Mouse (Mus musculus): ENCODE data around the gene Fam76a. TPM values are rescaled to one million over a fixed set of nuclear protein-coding genes. Genes with fewer than 3 reads are reported as not detected.

Gene Fam76a
- polyA plus RNA-seq, 1 experiment from 2014 or later = 39.5 TPM

- peak overlapping the region; percentile 46 for H3K4me2 ChIP-seq (replicated peaks)
- H3K27me3 ChIP-seq (ENCODE audit: control insufficient read depth, insufficient read depth, low read length) = no peaks in the 10 kb centered on the region
- H3K27ac ChIP-seq = peak overlapping the region; percentile 74
- peaks cover 7% of the 10 kb centered on the region for H3K4me1 ChIP-seq (replicated peaks; ENCODE audit: control insufficient read depth, insufficient read depth, low read length)
- H3K9ac ChIP-seq = peak overlapping the region; percentile 22; the same call in 1 of the 2 replicates
- H3K4me3 ChIP-seq (replicated peaks; ENCODE audit: low read length) = no peak overlapping the region
- no peaks in the 10 kb centered on the region for H3K36me3 ChIP-seq (replicated peaks; ENCODE audit: control insufficient read depth, insufficient read depth)
- 13% methylated on average over 26 of the region's 27 CpGs for WGBS
- H3K9me3 ChIP-seq (ENCODE audit: control insufficient read depth, low read length) = no peaks in the 10 kb centered on the region
- DNase-seq (ENCODE audit: low spot score) (peak; percentile 51), ATAC-seq (ENCODE audit: low FRiP score) (peak; percentile 43)
Measured at GRCm38 (mm10) chr4:132946047-132947001, 24.0 kb upstream of the Fam76a start.

GRCm38 (mm10) chr4:132945261-132946046 lies 23.1 kb upstream of the Fam76a start:
- DNase-seq (ENCODE audit: low spot score) (peak; percentile 95), ATAC-seq (ENCODE audit: low FRiP score) (peak; percentile 83)
- Histone ChIP-seq H3K9ac (peak overlapping the region; percentile 22; the same call in 1 of the 2 replicates), H3K4me2 (replicated peaks) (peak overlapping the region; percentile 46), H3K9me3 (ENCODE audit: control insufficient read depth, low read length) (no peaks in the 10 kb centered on the region), H3K36me3 (replicated peaks; ENCODE audit: control insufficient read depth, insufficient read depth) (no peaks in the 10 kb centered on the region), H3K4me1 (replicated peaks; ENCODE audit: control insufficient read depth, insufficient read depth, low read length) (peaks cover 7% of the 10 kb centered on the region), H3K27me3 (ENCODE audit: control insufficient read depth, insufficient read depth, low read length) (no peaks in the 10 kb centered on the region), H3K4me3 (replicated peaks; ENCODE audit: low read length) (no peak overlapping the region), H3K27ac (peak overlapping the region; percentile 74)
- 9% methylated on average over 15 of the region's 15 CpGs for WGBS

- DNase-seq (ENCODE audit: low spot score) = no peak
- H3K27me3 ChIP-seq (ENCODE audit: control insufficient read depth, insufficient read depth, low read length) = no peaks in the 10 kb centered on the region
- WGBS = 83% methylated on average over 4 of the region's 4 CpGs
- no peak overlapping the region for H3K4me3 ChIP-seq (replicated peaks; ENCODE audit: low read length)
- no peak overlapping the region for H3K9ac ChIP-seq
- no peak for ATAC-seq (ENCODE audit: low FRiP score)
- no peak overlapping the region for H3K4me2 ChIP-seq (replicated peaks)
- H3K36me3 ChIP-seq (replicated peaks; ENCODE audit: control insufficient read depth, insufficient read depth) = no peaks in the 10 kb centered on the region
- H3K27ac ChIP-seq = no peak overlapping the region
- peaks cover 7% of the 10 kb centered on the region for H3K4me1 ChIP-seq (replicated peaks; ENCODE audit: control insufficient read depth, insufficient read depth, low read length)
- no peaks in the 10 kb centered on the region for H3K9me3 ChIP-seq (ENCODE audit: control insufficient read depth, low read length)
Measured at GRCm38 (mm10) chr4:132944776-132945175, 22.4 kb upstream of the Fam76a start.

GRCm38 (mm10) chr4:132944106-132944505 lies 21.7 kb upstream of the Fam76a start:
- Histone ChIP-seq H3K9me3 (ENCODE audit: control insufficient read depth, low read length) (no peaks in the 10 kb centered on the region), H3K4me1 (replicated peaks; ENCODE audit: control insufficient read depth, insufficient read depth, low read length) (peaks cover 11% of the 10 kb centered on the region), H3K36me3 (replicated peaks; ENCODE audit: control insufficient read depth, insufficient read depth) (no peaks in the 10 kb centered on the region), H3K4me3 (replicated peaks; ENCODE audit: low read length) (no peak overlapping the region), H3K4me2 (replicated peaks) (no peak overlapping the region), H3K27ac (no peak overlapping the region), H3K9ac (no peak overlapping the region), H3K27me3 (ENCODE audit: control insufficient read depth, insufficient read depth, low read length) (no peaks in the 10 kb centered on the region)
- no peak for ATAC-seq (ENCODE audit: low FRiP score)
- DNase-seq (ENCODE audit: low spot score) = no peak
- 77% methylated on average over 12 of the region's 12 CpGs for WGBS

- Histone ChIP-seq H3K27ac (no peak overlapping the region), H3K36me3 (replicated peaks; ENCODE audit: control insufficient read depth, insufficient read depth) (no peaks in the 10 kb centered on the region), H3K27me3 (ENCODE audit: control insufficient read depth, insufficient read depth, low read length) (no peaks in the 10 kb centered on the region), H3K9ac (no peak overlapping the region), H3K4me2 (replicated peaks) (no peak overlapping the region), H3K9me3 (ENCODE audit: control insufficient read depth, low read length) (no peaks in the 10 kb centered on the region), H3K4me1 (replicated peaks; ENCODE audit: control insufficient read depth, insufficient read depth, low read length) (peaks cover 19% of the 10 kb centered on the region), H3K4me3 (replicated peaks; ENCODE audit: low read length) (no peak overlapping the region)
- 50% methylated on average over 8 of the region's 8 CpGs for WGBS
- ATAC-seq (ENCODE audit: low FRiP score) (no peak), DNase-seq (ENCODE audit: low spot score) (no peak)
Measured at GRCm38 (mm10) chr4:132943088-132943487, 20.7 kb upstream of the Fam76a start.

GRCm38 (mm10) chr4:132941012-132941729 lies 18.8 kb upstream of the Fam76a start:
- Histone ChIP-seq H3K9me3 (ENCODE audit: control insufficient read depth, low read length) (no peaks in the 10 kb centered on the region), H3K27me3 (ENCODE audit: control insufficient read depth, insufficient read depth, low read length) (no peaks in the 10 kb centered on the region), H3K4me1 (replicated peaks; ENCODE audit: control insufficient read depth, insufficient read depth, low read length) (peaks cover 18% of the 10 kb centered on the region), H3K4me3 (replicated peaks; ENCODE audit: low read length) (no peak overlapping the region), H3K4me2 (replicated peaks) (no peak overlapping the region), H3K9ac (no peak overlapping the region), H3K36me3 (replicated peaks; ENCODE audit: control insufficient read depth, insufficient read depth) (no peaks in the 10 kb centered on the region), H3K27ac (no peak overlapping the region)
- 57% methylated on average over 23 of the region's 23 CpGs for WGBS
- DNase-seq (ENCODE audit: low spot score) (no peak), ATAC-seq (ENCODE audit: low FRiP score) (no peak)

GRCm38 (mm10) chr4:132939421-132940127 lies 17.2 kb upstream of the Fam76a start:
- DNase-seq (ENCODE audit: low spot score) = peak; percentile 75
- no peak overlapping the region for H3K4me2 ChIP-seq (replicated peaks)
- H3K4me1 ChIP-seq (replicated peaks; ENCODE audit: control insufficient read depth, insufficient read depth, low read length) = peaks cover 20% of the 10 kb centered on the region
- 0 out of 2 replicates have a peak overlapping the region, but pooled peaks have one; percentile 80 for H3K27ac ChIP-seq
- H3K9me3 ChIP-seq (ENCODE audit: control insufficient read depth, low read length) = no peaks in the 10 kb centered on the region
- ATAC-seq (ENCODE audit: low FRiP score) = no peak
- WGBS = 26% methylated on average over 22 of the region's 22 CpGs
- no peaks in the 10 kb centered on the region for H3K27me3 ChIP-seq (ENCODE audit: control insufficient read depth, insufficient read depth, low read length)
- H3K4me3 ChIP-seq (replicated peaks; ENCODE audit: low read length) = no peak overlapping the region
- no peaks in the 10 kb centered on the region for H3K36me3 ChIP-seq (replicated peaks; ENCODE audit: control insufficient read depth, insufficient read depth)
- H3K9ac ChIP-seq = no peak overlapping the region

- H3K4me1 ChIP-seq (replicated peaks; ENCODE audit: control insufficient read depth, insufficient read depth, low read length) = peaks cover 20% of the 10 kb centered on the region
- WGBS = 32% methylated on average over 11 of the region's 12 CpGs
- H3K4me3 ChIP-seq (replicated peaks; ENCODE audit: low read length) = no peak overlapping the region
- H3K4me2 ChIP-seq (replicated peaks) = peak overlapping the region; percentile 23; the same call in 1 of the 2 replicates
- H3K27me3 ChIP-seq (ENCODE audit: control insufficient read depth, insufficient read depth, low read length) = no peaks in the 10 kb centered on the region
- no peaks in the 10 kb centered on the region for H3K36me3 ChIP-seq (replicated peaks; ENCODE audit: control insufficient read depth, insufficient read depth)
- H3K9me3 ChIP-seq (ENCODE audit: control insufficient read depth, low read length) = no peaks in the 10 kb centered on the region
- DNase-seq (ENCODE audit: low spot score) (peak; percentile 64), ATAC-seq (ENCODE audit: low FRiP score) (peak; percentile 78)
- peak overlapping the region; percentile 80 for H3K27ac ChIP-seq
- peak overlapping the region; percentile 8; the same call in 1 of the 2 replicates for H3K9ac ChIP-seq
Measured at GRCm38 (mm10) chr4:132938181-132938941, 16.0 kb upstream of the Fam76a start.
